13 mouse cellular contexts compared by ENCODE assay signal in the genomic region with DNA sequence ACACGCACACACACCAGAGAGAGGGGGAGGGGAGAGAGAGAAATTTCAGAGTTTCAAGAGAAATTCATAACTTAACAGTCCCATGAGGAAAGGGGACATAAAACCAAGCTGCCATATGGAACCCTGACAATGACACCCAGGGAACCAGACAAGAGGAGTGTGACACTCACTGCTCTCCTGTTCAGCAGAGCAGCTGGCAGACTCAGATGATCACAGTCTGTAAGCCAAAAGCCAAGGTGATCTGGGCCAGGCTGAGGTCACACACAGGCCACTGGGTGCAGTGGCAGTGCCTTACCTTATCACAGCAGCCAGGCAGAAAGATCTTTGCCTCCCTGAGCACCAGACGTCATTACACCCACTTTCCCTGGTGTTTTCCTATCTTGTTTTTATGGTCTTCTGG.
DNase-seq lines count a peak whose midpoint lies in the region; ATAC-seq and TF ChIP-seq lines count a peak whose summit lies in the region.
"Had no signal": no experiment of that assay in that cellular context is flagged by ENCODE, and none has a peak within 500 bp of the region (broad histone marks: within the 10 kb centered on the region; RNA-seq: fewer than 3 reads in every experiment).

No protein-coding gene starts in this region.

- H3K9ac ChIP-seq in lung, postnatal 0 days (replicated peaks; ENCODE audit: low read depth): no peak overlapping the region
- H3K9ac ChIP-seq: heart, embryonic 15.5 days; limb, embryonic 12.5 days had no signal

- no peak overlapping the region for H3K4me2 ChIP-seq in lung, postnatal 0 days (replicated peaks; ENCODE audit: low read depth, low read length)
- H3K4me2 ChIP-seq: heart, embryonic 15.5 days; limb, embryonic 12.5 days had no signal

- H3K9me3 ChIP-seq in lung, postnatal 0 days (ENCODE audit: low read length): no peaks in the 10 kb centered on the region
- H3K9me3 ChIP-seq: heart, embryonic 15.5 days; limb, embryonic 12.5 days had no signal

- H3K4me3 ChIP-seq in lung, postnatal 0 days (ENCODE audit: low read depth, low read length): no peak overlapping the region
- H3K4me3 ChIP-seq: heart, embryonic 15.5 days; limb, embryonic 12.5 days had no signal

- no peak for TF ChIP-seq CTCF in lung, postnatal 0 days (IDR thresholded peaks at IDR 0.05)

- peak; percentile 13; the same call in 1 of the 2 replicates for ATAC-seq in lung, postnatal 0 days
- peak; percentile 95 for ATAC-seq in megakaryocyte progenitor cell, adult 5-6 weeks (replicated peaks; ENCODE audit: poor library complexity)

- WGBS in lung, postnatal 0 days: 67% methylated on average over 2 of the region's 2 CpGs

- H3K27ac ChIP-seq in lung, postnatal 0 days (ENCODE audit: low read length): no peak overlapping the region
- H3K27ac ChIP-seq: heart, embryonic 15.5 days; limb, embryonic 12.5 days had no signal

- H3K4me1 ChIP-seq in lung, postnatal 0 days (ENCODE audit: insufficient read depth, low read depth, low read length): no peaks in the 10 kb centered on the region

- no peak for TF ChIP-seq EP300 in lung, postnatal 0 days (IDR thresholded peaks at IDR 0.05)

- peak; percentile 3 for DNase-seq in adrenal gland, adult 2 months
- DNase-seq in adrenal gland, postnatal 4 days (ENCODE audit: low spot score in 2 of 2): no peak
- DNase-seq in lung, postnatal 0 days (ENCODE audit: low spot score): no peak
- no peak for DNase-seq in lung, postnatal 25 days (ENCODE audit: low spot score)
- peak; percentile 55 for DNase-seq in heart, postnatal 4 days
- no peak for DNase-seq in right cerebral cortex, postnatal 10 days (ENCODE audit: low spot score in 2 of 2)
- no peak for DNase-seq in ovary, postnatal 10 days (ENCODE audit: low spot score)
- DNase-seq: cerebellum, adult 11-12 months; kidney, postnatal 25 days; thymus, adult 18-20 months had no signal

- H3K36me3 ChIP-seq in lung, postnatal 0 days (ENCODE audit: insufficient read depth, low read length): no peaks in the 10 kb centered on the region
- H3K36me3 ChIP-seq: heart, embryonic 15.5 days; limb, embryonic 12.5 days had no signal

- H3K27me3 ChIP-seq in lung, postnatal 0 days (replicated peaks; ENCODE audit: insufficient read depth, low read length): no peaks in the 10 kb centered on the region
- H3K27me3 ChIP-seq: heart, embryonic 15.5 days; limb, embryonic 12.5 days had no signal

Comparison
In these comparisons a context has a peak if more than half of its experiments do, and no peak if none do; other contexts are left out.
1. DNase-seq: peak in adrenal gland, adult 2 months (single experiment) and heart, postnatal 4 days (single experiment); none in adrenal gland, postnatal 4 days (0 of 2), lung, postnatal 0 days (single experiment), lung, postnatal 25 days (single experiment), right cerebral cortex, postnatal 10 days (0 of 2) and ovary, postnatal 10 days (single experiment).